20 mouse cellular contexts compared by ENCODE assay signal in genomic region chr17:80535633-80536032, GRCm38 (mm10). TPM values are rescaled to one million over a fixed set of nuclear protein-coding genes. Genes with fewer than 3 reads are reported as not detected.
DNase-seq lines count a peak whose midpoint lies in the region; ATAC-seq lines count a peak whose summit lies in the region.
"Had no signal": no experiment of that assay in that cellular context is flagged by ENCODE, and none has a peak within 500 bp of the region (broad histone marks: within the 10 kb centered on the region; RNA-seq: fewer than 3 reads in every experiment).

No protein-coding gene starts in this region.

- H3K4me2 ChIP-seq in forebrain, embryonic 16.5 days (ENCODE audit: low read length): no peak overlapping the region
- H3K4me2 ChIP-seq in forebrain, embryonic 11.5 days (ENCODE audit: low read depth, low read length, severe bottlenecking): no peak overlapping the region
- H3K4me2 ChIP-seq: embryonic facial prominence, embryonic 13.5 days; hindbrain, embryonic 13.5 days; liver, embryonic 11.5 days had no signal

- 0 out of 2 replicates have a peak overlapping the region, but pooled peaks have one; percentile 33 for H3K27ac ChIP-seq in forebrain, embryonic 16.5 days (ENCODE audit: low read length)
- no peak overlapping the region for H3K27ac ChIP-seq in forebrain, embryonic 11.5 days (ENCODE audit: low read depth, low read length)
- H3K27ac ChIP-seq: embryonic facial prominence, embryonic 13.5 days; hindbrain, embryonic 13.5 days; kidney, postnatal 0 days had no signal

- no peaks in the 10 kb centered on the region for H3K4me1 ChIP-seq in forebrain, embryonic 16.5 days (replicated peaks; ENCODE audit: control insufficient read depth, insufficient read depth, low read length)
- no peaks in the 10 kb centered on the region for H3K4me1 ChIP-seq in forebrain, embryonic 11.5 days (replicated peaks; ENCODE audit: control insufficient read depth, insufficient read depth, low read length)
- H3K4me1 ChIP-seq: embryonic facial prominence, embryonic 13.5 days; hindbrain, embryonic 13.5 days had no signal

- H3K9me3 ChIP-seq in forebrain, embryonic 16.5 days (ENCODE audit: control insufficient read depth, low read length): no peaks in the 10 kb centered on the region
- H3K9me3 ChIP-seq in forebrain, embryonic 11.5 days (ENCODE audit: control insufficient read depth, low read length): no peaks in the 10 kb centered on the region
- H3K9me3 ChIP-seq: embryonic facial prominence, embryonic 13.5 days; hindbrain, embryonic 13.5 days; megakaryocyte, embryonic 14.5 days had no signal

- no peaks in the 10 kb centered on the region for H3K27me3 ChIP-seq in forebrain, embryonic 16.5 days (replicated peaks; ENCODE audit: control insufficient read depth, insufficient read depth, low read length)
- H3K27me3 ChIP-seq in forebrain, embryonic 11.5 days (ENCODE audit: control insufficient read depth, insufficient read depth, low read length): no peaks in the 10 kb centered on the region
- H3K27me3 ChIP-seq: embryonic facial prominence, embryonic 13.5 days; hindbrain, embryonic 13.5 days had no signal

- 58% methylated on average over 6 of the region's 6 CpGs for WGBS in forebrain, embryonic 16.5 days
- 85% methylated on average over 6 of the region's 6 CpGs for WGBS in forebrain, embryonic 11.5 days

- peak; percentile 63 for ATAC-seq in forebrain, embryonic 16.5 days
- no peak for ATAC-seq in forebrain, embryonic 11.5 days (replicated peaks; ENCODE audit: low FRiP score)
- ATAC-seq: intestine, postnatal 0 days; midbrain, embryonic 16.5 days had no signal

- H3K4me3 ChIP-seq in forebrain, embryonic 16.5 days (replicated peaks; ENCODE audit: low read length): no peak overlapping the region
- H3K4me3 ChIP-seq in forebrain, embryonic 11.5 days (ENCODE audit: low read depth, low read length): no peak overlapping the region
- H3K4me3 ChIP-seq: embryonic facial prominence, embryonic 13.5 days; hindbrain, embryonic 13.5 days; megakaryocyte, embryonic 14.5 days had no signal

- H3K36me3 ChIP-seq in forebrain, embryonic 16.5 days (ENCODE audit: control insufficient read depth, insufficient read depth): no peaks in the 10 kb centered on the region
- H3K36me3 ChIP-seq in forebrain, embryonic 11.5 days (ENCODE audit: control insufficient read depth, insufficient read depth, low read length): no peaks in the 10 kb centered on the region
- H3K36me3 ChIP-seq: embryonic facial prominence, embryonic 13.5 days; hindbrain, embryonic 13.5 days had no signal

- DNase-seq in forebrain, embryonic 11.5 days (ENCODE audit: low spot score): no peak
- DNase-seq in layer of hippocampus, postnatal 10 days (ENCODE audit: low spot score in 2 of 2): peak; percentile 14 to 34
- DNase-seq in layer of hippocampus, adult 9-10 months (ENCODE audit: low spot score): no peak
- DNase-seq in right cerebral cortex, postnatal 10 days (ENCODE audit: low spot score in 2 of 2): peak; percentile 53 to 56
- no peak for DNase-seq in right cerebral cortex, postnatal 25 days
- peak; percentile 25 for DNase-seq in right cerebral cortex, postnatal 4 days
- no peak for DNase-seq in urinary bladder, postnatal 25 days (ENCODE audit: low spot score)
- DNase-seq: cerebellum, adult 11-12 months; gastrocnemius, postnatal 14 days; layer of hippocampus, adult 9-11 months; thymus, postnatal 25 days had no signal

- H3K9ac ChIP-seq in forebrain, embryonic 16.5 days (replicated peaks; ENCODE audit: low read depth, low read length): no peak overlapping the region
- no peak overlapping the region for H3K9ac ChIP-seq in forebrain, embryonic 11.5 days (ENCODE audit: low read length)
- H3K9ac ChIP-seq: embryonic facial prominence, embryonic 13.5 days; hindbrain, embryonic 13.5 days had no signal

RNA-seq across cellular contexts. Expression of gene Cdkl4, which starts 42.0 kb away (rescaled TPM):
- polyA plus RNA-seq in forebrain, embryonic 16.5 days (2015; fragmentation: Nextera tagmentation; extraction: Ambion mirVana): 3.1 and 3.9 TPM in 2 replicates
- polyA plus RNA-seq in forebrain, embryonic 11.5 days (2014; fragmentation: Nextera tagmentation; extraction: Ambion mirVana): 1.5 and 2.1 TPM in 2 replicates
- 10 to 100 TPM; 14.3 to 14.6 TPM for total RNA-seq in layer of hippocampus, postnatal 10 days (2021)
- total RNA-seq: heart, postnatal 10 days had no signal

RNA-seq across cellular contexts. Expression of gene Sos1, which starts 55.4 kb away (rescaled TPM):
- 7.6 TPM in 2 replicates for polyA plus RNA-seq in forebrain, embryonic 16.5 days (2015; fragmentation: Nextera tagmentation; extraction: Ambion mirVana)
- 8.8 and 11.0 TPM in 2 replicates for polyA plus RNA-seq in forebrain, embryonic 11.5 days (2014; fragmentation: Nextera tagmentation; extraction: Ambion mirVana)
- 10 to 100 TPM; 37.8 to 41.5 TPM for total RNA-seq in layer of hippocampus, postnatal 10 days (2021)

Comparison
In these comparisons a context has a peak if more than half of its experiments do, and no peak if none do; other contexts are left out.
1. DNase-seq: peak in layer of hippocampus, postnatal 10 days (2 of 2), right cerebral cortex, postnatal 10 days (2 of 2) and right cerebral cortex, postnatal 4 days (single experiment); none in forebrain, embryonic 11.5 days (single experiment), layer of hippocampus, adult 9-10 months (single experiment), right cerebral cortex, postnatal 25 days (single experiment) and urinary bladder, postnatal 25 days (single experiment).